Mouse (Mus musculus) adrenal gland, adult 8-10 months (tissue): ENCODE results near the gene Gm10073. TPM values are rescaled to one million over a fixed set of nuclear protein-coding genes. Genes with fewer than 3 reads are reported as not detected.

Experiments
- DNase-seq: peaks from one replicate; pipeline ENCODE4 v3.0.0; 2022
- total RNA-seq, 4 experiments: library from RNA; stranded (reverse); gene quantifications; 2 replicates each; pipeline ENCODE4 v1.2.4; 2022

Gm10073 gene
- total RNA-seq, 4 experiments from 2014 or later = 129 to 165 (median 142) TPM

GRCm38 (mm10) chr8:106550906-106551305 lies 22.4 kb downstream of the Gm10073 start:
- no peak for DNase-seq

- no peak for DNase-seq
Measured at GRCm38 (mm10) chr8:106548366-106548936, 24.8 kb downstream of the Gm10073 start.

GRCm38 (mm10) chr8:106546746-106547145 lies 26.5 kb downstream of the Gm10073 start:
- no peak for DNase-seq

- no peak for DNase-seq
Measured at GRCm38 (mm10) chr8:106545149-106545548, 28.1 kb downstream of the Gm10073 start.

GRCm38 (mm10) chr8:106543043-106543442 lies 30.2 kb downstream of the Gm10073 start:
- DNase-seq = no peak

- DNase-seq = no peak
Measured at GRCm38 (mm10) chr8:106541002-106541401, 32.3 kb downstream of the Gm10073 start.

- no peak for DNase-seq
Measured at GRCm38 (mm10) chr8:106539193-106539592, 34.1 kb downstream of the Gm10073 start.

GRCm38 (mm10) chr8:106535448-106535847 lies 37.8 kb downstream of the Gm10073 start:
- DNase-seq = no peak

- DNase-seq = no peak
Measured at GRCm38 (mm10) chr8:106534449-106534848, 38.8 kb downstream of the Gm10073 start.

- no peak for DNase-seq
Measured at GRCm38 (mm10) chr8:106533709-106534108, 39.6 kb downstream of the Gm10073 start.

GRCm38 (mm10) chr8:106530566-106530965 lies 42.7 kb downstream of the Gm10073 start:
- DNase-seq = no peak

- no peak for DNase-seq
Measured at GRCm38 (mm10) chr8:106529885-106530482, 43.3 kb downstream of the Gm10073 start.

GRCm38 (mm10) chr8:106528596-106529249 lies 44.5 kb downstream of the Gm10073 start:
- DNase-seq = no peak

GRCm38 (mm10) chr8:106527241-106528036 lies 45.8 kb downstream of the Gm10073 start:
- peak; percentile 37 for DNase-seq

GRCm38 (mm10) chr8:106526725-106527124 lies 46.5 kb downstream of the Gm10073 start:
- no peak for DNase-seq

Other genes with a start within 250 kb of the Gm10073 start
- 10 to 100 TPM in 3 of 4 experiments, 1 to 10 TPM in 1; 8.3 to 13.7 (median 11.4) TPM for gene Smpd3, start 235.5 kb downstream of the Gm10073 start, total RNA-seq
- gene Zfp90, start 158.1 kb downstream of the Gm10073 start, total RNA-seq = 10 to 100 TPM in 2 of 4 experiments, 1 to 10 TPM in 2; 6.4 to 12.4 (median 8.9) TPM
- not detected for gene 6030452D12Rik, start 72.9 kb downstream of the Gm10073 start, total RNA-seq
- gene Cdh3, start 62.6 kb downstream of the Gm10073 start, total RNA-seq = under 1 TPM; 0.35 to 0.81 (median 0.55) TPM
- gene Cdh1, start 29.9 kb upstream of the Gm10073 start, total RNA-seq = under 1 TPM; 0.06 to 0.38 (median 0.21) TPM
- 10 to 100 TPM; 10.2 to 14.2 (median 12.4) TPM for gene Tango6, start 109.6 kb upstream of the Gm10073 start, total RNA-seq